Mouse (Mus musculus) urinary bladder, postnatal 14 days (tissue): ENCODE data around the gene Syne2.

Experiments
- DNase-seq: peaks from one replicate; pipeline ENCODE4 v3.0.0; 2021; ENCODE audit warnings: low spot score

Gene Syne2

GRCm38 (mm10) chr12:75927596-75927995, 109.7 kb downstream of the Syne2 start:
- DNase-seq, result no peak

DNA sequence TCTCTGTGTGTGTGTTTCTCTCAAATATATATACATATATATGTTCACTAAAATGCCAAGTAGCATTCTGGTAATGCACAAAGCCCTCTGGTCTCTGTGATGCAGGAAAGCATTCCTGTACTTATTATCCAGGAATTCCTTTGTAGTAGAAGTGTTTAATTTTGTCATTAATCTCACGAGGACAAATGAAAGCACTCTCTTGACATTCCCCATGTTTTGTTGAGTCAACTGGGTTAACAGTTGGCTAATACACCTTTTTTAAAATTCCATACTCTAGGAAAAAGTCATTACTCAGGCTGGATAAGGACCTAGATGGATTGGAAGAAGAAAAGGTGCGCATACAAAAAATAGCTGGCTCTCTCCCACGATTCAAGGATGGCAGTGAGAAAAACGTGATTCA, 115.6 kb downstream of the Syne2 start:
- no peak for DNase-seq

DNA sequence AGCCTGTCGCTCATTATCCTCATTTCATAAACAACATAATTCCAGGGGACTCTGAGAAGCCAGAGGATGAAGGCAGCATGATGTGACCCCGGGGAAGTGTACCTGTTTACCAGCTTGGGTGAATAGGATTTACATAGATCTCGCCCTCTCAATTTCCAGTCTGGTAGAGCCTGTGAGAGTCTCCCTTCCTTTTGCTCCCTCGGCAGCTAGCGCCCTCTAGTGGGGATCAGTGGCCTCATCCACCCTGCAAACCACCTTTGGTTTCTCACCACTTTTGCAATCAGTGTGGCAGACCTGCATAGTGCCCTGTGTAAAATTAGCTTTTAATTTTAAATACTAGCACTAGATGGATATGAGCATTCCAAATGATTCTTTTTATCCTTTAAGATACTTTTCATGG, 133.4 kb downstream of the Syne2 start:
- DNase-seq, result peak; percentile 56

DNA sequence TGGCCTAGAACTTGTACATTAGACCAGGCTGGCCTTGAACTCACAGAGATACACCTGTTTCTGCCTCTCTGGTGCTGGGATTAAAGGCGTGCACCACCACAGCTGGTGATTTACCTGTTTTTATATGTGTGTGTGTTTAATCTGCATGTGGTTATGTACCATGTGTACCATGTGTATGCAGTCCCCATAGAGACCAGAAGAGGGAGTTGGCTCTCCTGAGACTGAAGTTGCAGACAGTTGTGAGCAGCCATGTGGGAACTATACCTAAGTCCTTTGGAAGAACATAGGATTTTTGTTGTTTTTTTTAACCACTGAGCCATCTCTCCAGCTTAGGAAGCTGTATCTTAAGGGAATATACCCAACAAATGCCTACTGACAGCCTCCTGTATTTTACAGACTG, 134.1 kb downstream of the Syne2 start:
- DNase-seq, result no peak

DNA sequence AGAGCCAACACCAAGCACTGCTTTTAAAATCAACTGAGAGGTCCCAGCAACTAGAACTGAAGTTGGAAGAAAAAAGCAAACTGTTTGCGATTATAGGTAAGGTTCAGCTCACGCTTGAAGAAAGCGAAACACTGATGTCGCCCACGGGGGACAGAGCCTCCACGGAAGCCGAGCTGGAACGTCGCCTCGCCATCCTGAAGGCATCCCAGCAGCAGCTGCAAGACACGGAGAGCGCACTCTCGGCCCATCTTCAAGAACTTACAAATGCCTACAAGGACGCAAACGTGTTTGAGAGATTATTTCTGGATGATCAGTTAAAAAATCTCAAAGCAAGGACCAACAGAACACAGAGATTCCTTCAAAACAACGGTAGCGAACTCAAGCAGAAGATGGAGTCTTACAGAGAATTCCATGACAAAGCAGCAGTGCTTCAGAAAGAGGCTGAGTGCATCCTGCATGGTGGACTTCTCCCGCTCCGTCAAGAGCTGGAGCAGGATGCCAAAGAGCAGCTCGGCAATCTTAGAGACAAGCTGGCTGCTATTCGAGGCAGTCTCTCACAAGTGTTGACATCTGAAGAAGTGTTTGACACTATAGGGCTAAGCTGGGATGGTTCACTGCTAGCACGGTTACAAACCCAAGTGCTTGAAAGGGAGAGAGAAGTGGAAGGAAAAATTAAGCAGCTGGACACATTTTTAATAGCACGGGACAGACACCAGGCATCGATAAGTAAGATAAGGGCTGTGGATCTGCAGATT, 148.7 kb downstream of the Syne2 start:
- DNase-seq, result no peak

DNA sequence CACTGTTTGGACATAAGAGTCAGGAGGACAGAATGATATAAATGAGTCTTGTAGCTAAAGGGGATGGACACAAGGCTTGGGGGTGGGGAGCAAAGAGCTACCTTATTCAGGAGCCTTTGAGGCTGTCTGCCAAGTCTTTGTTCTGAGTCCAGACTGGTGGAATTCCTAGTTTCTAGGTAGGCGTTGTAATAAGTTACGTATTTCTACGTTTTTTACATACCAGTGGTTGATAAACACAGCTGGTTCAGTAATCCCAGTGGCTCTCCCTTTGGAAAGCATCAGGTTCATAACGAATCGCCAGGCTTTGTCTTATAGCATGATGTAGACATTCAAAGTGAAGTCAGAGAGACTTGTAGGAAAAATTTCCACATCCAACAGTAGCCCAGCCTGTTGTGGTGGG, 161.1 kb downstream of the Syne2 start:
- no peak for DNase-seq

DNA sequence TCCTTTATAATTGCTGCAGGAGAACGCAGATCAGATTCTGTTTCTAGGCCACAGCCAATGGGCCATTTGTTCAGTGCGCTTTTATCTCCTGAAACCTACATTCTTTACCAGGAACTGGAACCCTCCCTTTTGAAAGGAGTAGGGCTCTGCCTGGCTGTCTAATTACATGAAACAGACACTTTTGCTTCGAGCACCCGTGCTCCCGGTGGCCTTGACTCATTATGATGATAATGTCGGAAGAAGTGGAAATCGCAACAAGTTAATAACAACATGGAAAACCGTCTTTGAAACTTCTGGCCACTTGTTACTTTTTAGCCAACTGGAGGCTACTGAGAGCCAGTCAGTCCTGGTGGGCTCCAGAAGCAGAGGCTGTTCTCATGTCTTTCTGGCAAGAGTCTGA, 165.4 kb downstream of the Syne2 start:
- DNase-seq, result no peak

DNA sequence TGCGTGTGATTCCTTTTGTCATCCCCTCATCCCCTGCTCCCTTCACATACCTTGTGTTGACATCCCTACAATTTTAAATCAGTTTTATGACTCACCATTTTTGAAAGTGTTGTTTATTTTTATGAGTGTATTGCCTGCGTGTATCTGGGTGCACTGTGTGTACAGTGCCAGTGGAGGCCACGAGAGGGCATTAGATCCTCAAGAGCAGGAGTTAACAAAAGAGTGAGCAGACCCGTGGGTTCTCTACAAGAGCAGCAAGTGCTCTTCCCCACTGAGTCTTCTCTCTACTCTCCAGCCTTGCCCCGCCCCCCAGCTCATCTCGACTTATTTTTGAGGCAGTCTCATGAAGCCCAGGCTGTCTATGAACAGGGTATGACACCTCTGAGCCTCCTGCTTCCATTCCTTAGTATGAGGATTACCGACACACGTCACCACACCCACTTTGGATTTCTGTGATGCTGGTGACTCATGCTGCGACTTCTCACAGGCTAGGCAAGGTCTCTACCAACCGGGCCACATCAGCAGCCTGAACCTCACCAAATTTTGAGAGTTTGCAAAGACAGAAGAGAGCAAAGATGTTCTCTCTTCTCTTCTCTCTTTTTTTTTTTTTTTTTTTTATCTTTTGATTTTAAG, 174.4 kb downstream of the Syne2 start:
- no peak for DNase-seq

- DNase-seq, result no peak
Observed at GRCm38 (mm10) chr12:75992946-75993345, 175.0 kb downstream of the Syne2 start.

DNA sequence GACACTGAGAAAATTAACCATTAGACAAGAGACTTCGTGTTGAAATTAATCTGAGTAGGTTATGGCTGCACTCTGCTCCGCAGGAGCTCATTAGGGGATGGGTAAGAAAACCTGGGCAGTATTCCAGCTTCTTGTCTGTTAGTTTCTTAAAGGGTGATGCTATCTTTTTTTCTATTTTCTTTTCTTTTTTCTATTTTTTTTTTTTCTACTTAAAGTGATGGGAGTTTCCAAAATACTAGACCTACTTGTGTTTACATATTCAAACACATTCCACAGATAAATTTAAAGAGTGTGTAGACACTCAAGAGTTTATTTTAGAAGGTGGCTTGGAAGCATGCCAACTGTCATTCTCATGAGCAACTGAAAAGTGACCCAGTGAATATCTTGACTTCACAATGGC, 177.2 kb downstream of the Syne2 start:
- no peak for DNase-seq

GRCm38 (mm10) chr12:75997547-75997946, 179.6 kb downstream of the Syne2 start:
- DNase-seq, result no peak

- no peak for DNase-seq
Observed at GRCm38 (mm10) chr12:75998416-75998815, 180.5 kb downstream of the Syne2 start.

- peak; percentile 52 for DNase-seq
Observed at GRCm38 (mm10) chr12:76004697-76005249, 186.8 kb downstream of the Syne2 start.

DNA sequence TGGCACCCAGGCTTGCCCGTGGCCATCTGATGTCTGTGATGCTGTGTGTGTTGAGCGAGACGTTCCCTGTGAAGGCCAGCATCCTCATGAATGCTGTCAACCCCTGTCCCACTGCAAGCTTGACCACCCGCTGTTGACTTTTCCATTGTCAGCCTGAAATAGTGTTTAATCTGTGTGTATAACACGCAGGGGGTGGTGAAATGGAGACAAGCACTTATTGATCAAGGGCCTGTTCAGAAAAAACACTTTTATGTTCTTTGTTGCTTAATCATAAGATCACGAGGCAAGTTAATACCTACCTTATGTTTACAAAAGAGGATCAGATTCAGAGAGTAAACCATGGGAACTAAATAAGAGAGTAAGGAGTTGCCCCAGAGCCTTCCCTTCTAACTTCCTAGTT, 191.1 kb downstream of the Syne2 start:
- DNase-seq, result no peak

DNA sequence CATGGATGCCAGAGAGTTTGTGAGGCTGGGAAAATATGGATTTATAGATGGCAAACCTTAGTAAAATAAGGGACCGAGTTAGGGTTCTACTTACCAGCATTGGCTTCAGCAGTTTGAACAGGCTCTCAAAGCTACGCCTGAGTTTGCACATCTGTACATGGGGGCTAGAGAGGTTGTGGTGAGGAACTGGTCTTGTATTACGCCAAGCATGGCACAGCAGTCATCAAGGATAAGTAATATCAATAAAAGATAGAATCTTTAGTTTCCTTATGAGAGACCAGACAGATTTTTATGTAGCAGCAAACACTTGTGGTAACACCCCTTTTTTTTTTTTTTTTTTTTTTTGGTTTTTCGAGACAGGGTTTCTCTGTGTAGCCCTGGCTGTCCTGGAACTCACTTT, 194.9 kb downstream of the Syne2 start:
- no peak for DNase-seq

DNA sequence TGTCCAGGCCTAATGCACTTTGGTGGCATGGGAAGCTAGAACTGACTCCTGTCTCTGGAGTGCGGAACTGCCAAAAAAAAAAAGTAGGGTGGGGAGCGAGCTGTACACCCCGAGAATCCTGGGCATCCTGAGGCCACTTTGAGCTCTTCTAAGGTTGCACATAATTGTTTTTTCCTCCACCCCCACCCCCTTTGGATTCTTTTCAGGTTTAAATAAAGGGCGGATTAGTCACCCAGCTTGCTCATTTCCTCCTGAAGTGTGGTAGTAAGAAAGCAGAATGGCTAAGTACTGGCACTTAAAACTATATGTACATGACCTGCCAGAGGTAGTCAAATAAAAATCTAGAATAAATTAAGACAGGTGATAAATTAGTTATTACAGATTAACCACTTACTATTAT, 195.5 kb downstream of the Syne2 start:
- DNase-seq, result no peak

- DNase-seq, result no peak
Observed at GRCm38 (mm10) chr12:76015026-76015425, 197.1 kb downstream of the Syne2 start.

- DNase-seq, result peak; percentile 78
Observed at GRCm38 (mm10) chr12:76015489-76015888, 197.6 kb downstream of the Syne2 start.

DNA sequence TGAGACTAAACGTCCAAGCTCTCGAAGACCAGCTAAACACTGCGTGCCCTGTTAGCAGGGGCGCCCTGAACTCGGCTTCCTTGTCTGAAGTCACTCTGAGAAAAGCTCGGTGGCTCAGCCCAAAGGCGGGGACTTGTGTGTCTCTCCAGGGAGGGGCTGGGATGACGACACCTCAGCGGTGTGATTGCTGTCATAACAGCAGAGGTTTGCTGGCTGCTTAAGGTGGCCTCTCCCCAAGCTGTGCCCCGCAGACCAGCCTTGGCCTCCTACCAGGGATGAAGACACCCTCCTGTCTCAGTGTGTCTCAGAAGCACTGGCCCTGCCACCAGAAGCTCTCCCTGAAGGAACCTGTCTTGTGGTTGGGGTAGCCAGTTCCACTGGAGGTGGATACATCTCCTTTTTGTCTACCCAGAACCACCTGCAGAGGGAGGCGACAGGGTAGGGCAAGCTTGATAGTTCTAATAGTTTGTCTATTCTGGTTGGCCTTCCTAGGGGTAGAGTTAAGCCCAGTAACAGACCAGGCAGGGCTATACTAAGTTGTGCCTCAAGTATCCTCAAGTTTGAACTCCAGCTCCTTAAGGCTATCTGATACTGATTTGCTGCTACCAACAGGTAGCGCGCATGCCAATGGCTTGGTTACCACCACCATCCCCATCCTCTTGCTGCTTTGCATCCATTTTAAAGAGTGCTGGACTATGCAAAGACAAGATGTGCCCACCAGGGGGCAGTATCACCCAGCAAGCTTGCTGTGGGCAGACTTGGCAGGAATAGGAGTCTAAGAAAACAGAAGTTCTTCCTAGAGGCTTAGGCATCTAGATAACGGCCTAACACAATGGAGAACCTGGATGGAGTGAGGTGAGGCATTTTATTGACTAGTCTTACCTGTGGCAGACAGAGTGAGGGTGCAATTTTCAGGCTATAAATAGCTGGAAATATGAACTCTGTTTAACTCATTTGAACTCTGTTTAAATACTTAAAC, 198.5 kb downstream of the Syne2 start:
- DNase-seq, result peak; percentile 69

DNA sequence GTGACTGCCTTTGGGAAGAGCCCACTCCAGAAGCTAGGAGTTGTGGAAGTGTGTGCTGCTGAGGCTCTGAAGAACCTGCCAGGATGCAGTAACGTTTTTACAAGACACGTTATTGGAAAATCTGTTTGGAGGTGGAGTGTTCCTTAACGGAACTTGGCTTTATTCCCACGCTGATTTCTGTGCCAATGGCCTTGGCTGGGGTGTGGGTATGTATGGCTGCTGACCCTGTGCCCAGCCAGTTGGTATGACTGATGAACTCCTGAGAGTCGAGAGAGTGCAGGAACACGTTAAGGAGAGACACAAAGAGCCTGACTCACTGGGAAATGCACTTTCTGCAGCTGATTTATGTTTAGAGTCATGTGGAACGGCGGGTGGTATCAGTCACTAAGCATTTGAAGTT, 200.7 kb downstream of the Syne2 start:
- peak; percentile 32 for DNase-seq

GRCm38 (mm10) chr12:76042301-76042700, 224.4 kb downstream of the Syne2 start:
- peak; percentile 43 for DNase-seq

DNA sequence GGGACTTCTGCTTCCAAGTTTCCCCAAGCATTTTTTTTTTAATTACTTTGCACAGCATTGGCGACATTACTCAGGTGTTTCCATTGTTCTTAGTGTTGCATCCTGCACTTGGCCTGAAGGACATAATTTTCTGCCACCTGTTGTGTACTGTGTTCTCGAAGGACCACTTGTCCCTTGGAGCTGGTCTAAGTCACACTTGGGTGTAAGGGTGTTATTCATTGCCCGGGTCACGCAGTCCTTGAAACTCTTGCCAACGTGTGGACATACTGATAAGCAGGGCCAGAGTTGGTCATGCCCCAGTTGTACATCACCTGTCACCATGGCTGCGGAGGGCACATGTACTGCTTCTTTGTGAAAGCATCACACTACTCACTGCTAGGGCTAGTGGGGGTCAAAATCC, 228.6 kb downstream of the Syne2 start:
- no peak for DNase-seq
